Mouse (Mus musculus) lung, embryonic 15.5 days (tissue): ENCODE data around the gene Arhgap20. TPM values are rescaled to one million over a fixed set of nuclear protein-coding genes. Genes with fewer than 3 reads are reported as not detected.
A peak's percentile ranks its signal among the peaks of the same experiment; 100 is the strongest.

Source experiments
- ATAC-seq: fragments of 200-750 bp; cut with Nextera tagmentation; 2 replicates; pipeline ENCODE4 v1.8.0; 2017; ENCODE audit warnings: moderate number of reproducible peaks, borderline replicate concordance; ENCODE audit not compliant: low FRiP score, low TSS enrichment; ENCODE audit errors: extremely low read depth
- H3K27ac ChIP-seq: fragments of 300-500 bp; sonication (generic); 2 replicates; pipeline ENCODE4 v1.5.1; 2015; ENCODE audit warnings: moderate library complexity, mild to moderate bottlenecking, inconsistent platforms
- H3K27me3 ChIP-seq: fragments of 300-500 bp; sonication (generic); 2 replicates; pipeline ENCODE4 v1.6.1; 2015; ENCODE audit warnings: inconsistent platforms
- H3K36me3 ChIP-seq: fragments of 300-500 bp; sonication (generic); 2 replicates; pipeline ENCODE4 v1.6.1; 2015; ENCODE audit warnings: inconsistent platforms
- H3K4me1 ChIP-seq: fragments of 300-500 bp; sonication (generic); 2 replicates; pipeline ENCODE4 v1.6.1; 2015; ENCODE audit warnings: inconsistent platforms
- H3K4me2 ChIP-seq: fragments of 300-500 bp; sonication (generic); 2 replicates; pipeline ENCODE4 v1.6.1; 2015; ENCODE audit warnings: inconsistent platforms, mild to moderate bottlenecking, moderate library complexity
- H3K4me3 ChIP-seq: fragments of 300-500 bp; sonication (generic); 2 replicates; pipeline ENCODE4 v1.5.1; 2015; ENCODE audit warnings: mild to moderate bottlenecking, inconsistent platforms
- H3K9ac ChIP-seq: fragments of 300-500 bp; sonication (generic); 2 replicates; pipeline ENCODE4 v1.6.1; 2015; ENCODE audit warnings: inconsistent platforms
- H3K9me3 ChIP-seq: fragments of 300-500 bp; sonication (generic); 2 replicates; pipeline ENCODE4 v1.6.1; 2016; ENCODE audit warnings: inconsistent platforms
- WGBS: fragments of 180-500 bp; shearing (Covaris S2); methylation state at CpG from one replicate; pipeline ENCODE4 v1.1.7; 2015; 5-methylcytosine and 5-hydroxymethylcytosine counted together
- polyA plus RNA-seq: library from polyadenylated mRNA; unstranded; fragments of >200 nt; fragmentation: Nextera tagmentation; extraction: Ambion mirVana; gene quantifications from 2 replicates; pipeline ENCODE4 v1.2.1, GENCODE M21; 2015

The Arhgap20 gene
- polyA plus RNA-seq, 1 experiment from 2014 or later = 11.0 TPM

DNA sequence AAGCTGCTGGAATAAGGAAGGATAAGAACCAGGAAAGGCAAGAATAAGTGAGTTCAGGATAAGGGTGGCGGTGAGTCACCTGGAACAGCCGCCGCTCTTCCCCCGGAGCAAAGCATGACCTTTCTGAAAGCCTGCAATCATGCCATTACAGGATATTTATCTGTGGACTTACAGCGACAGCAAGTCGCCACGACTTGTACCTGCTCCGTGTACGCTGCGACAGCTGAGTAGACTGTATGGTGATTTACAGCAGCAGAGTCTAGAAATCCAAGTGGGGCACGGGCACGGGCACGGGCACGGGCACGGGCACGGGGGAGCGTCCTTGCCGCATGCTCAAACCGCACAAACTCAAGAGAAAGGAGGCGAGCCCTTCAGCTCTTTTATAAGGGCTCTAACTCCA, 110.4 kb downstream of the Arhgap20 start:
- Histone ChIP-seq H3K27me3 (no peaks in the 10 kb centered on the region), H3K36me3 (no peaks in the 10 kb centered on the region), H3K9me3 (no peaks in the 10 kb centered on the region), H3K4me1 (no peaks in the 10 kb centered on the region), H3K4me2 (no peak overlapping the region; the same call in 1 of the 2 replicates), H3K4me3 (0 out of 2 replicates have a peak overlapping the region, but pooled peaks have one; percentile 7), H3K27ac (no peak overlapping the region), H3K9ac (no peak overlapping the region)
- 77% methylated on average over 20 of the region's 20 CpGs for WGBS
- no peak for ATAC-seq

DNA sequence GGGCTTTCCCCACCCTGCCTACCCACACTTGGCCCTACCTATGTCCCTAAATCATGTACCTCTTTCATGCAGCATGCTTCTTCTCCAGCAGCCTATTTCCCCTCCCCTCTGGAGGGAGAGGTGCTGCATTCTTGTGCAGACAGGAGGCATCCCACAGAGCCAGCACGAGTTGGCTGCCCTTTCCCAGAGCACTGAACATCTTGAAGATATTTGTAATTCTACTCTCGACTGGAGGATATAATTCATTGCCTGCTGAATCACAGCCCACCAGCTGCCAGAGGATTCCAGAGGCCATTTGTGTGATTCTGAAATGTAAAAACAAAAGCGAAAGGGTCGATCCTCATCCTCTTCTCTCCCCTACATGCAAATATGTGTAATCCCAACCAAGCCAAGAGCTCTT, 116.2 kb downstream of the Arhgap20 start:
- H3K4me2 ChIP-seq = no peak overlapping the region
- H3K9me3 ChIP-seq = no peaks in the 10 kb centered on the region
- ATAC-seq = no peak
- H3K27me3 ChIP-seq = no peaks in the 10 kb centered on the region
- H3K36me3 ChIP-seq = no peaks in the 10 kb centered on the region
- peaks cover 6% of the 10 kb centered on the region; the same call in 1 of the 2 replicates for H3K4me1 ChIP-seq
- no peak overlapping the region for H3K4me3 ChIP-seq
- no peak overlapping the region for H3K27ac ChIP-seq
- 24% methylated on average over 4 of the region's 4 CpGs for WGBS
- no peak overlapping the region for H3K9ac ChIP-seq

DNA sequence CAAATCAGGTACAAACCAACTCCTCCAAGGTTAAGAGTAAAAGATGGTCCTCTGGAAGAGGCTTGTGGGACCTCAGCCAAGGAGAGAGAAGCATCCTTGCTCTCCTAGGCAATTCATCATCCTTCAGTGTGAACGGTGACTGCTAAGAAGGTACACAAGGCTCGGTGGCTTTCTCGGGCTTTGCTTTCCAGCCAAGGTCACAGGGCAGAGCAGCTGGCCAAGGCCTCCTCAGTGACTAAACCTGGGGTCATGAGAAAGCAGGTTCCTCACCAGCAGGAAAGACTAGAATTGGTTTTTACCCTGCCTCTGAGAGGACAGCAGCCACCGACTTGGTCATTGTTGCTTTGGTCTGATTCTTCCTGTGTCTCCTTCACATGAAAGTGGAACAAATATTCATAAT, 116.7 kb downstream of the Arhgap20 start:
- Histone ChIP-seq H3K27ac (no peak overlapping the region), H3K4me1 (peaks cover 6% of the 10 kb centered on the region; the same call in 1 of the 2 replicates), H3K4me2 (no peak overlapping the region), H3K4me3 (no peak overlapping the region), H3K9me3 (no peaks in the 10 kb centered on the region), H3K9ac (no peak overlapping the region), H3K36me3 (no peaks in the 10 kb centered on the region), H3K27me3 (no peaks in the 10 kb centered on the region)
- 41% methylated on average over 4 of the region's 4 CpGs for WGBS
- ATAC-seq = no peak

DNA sequence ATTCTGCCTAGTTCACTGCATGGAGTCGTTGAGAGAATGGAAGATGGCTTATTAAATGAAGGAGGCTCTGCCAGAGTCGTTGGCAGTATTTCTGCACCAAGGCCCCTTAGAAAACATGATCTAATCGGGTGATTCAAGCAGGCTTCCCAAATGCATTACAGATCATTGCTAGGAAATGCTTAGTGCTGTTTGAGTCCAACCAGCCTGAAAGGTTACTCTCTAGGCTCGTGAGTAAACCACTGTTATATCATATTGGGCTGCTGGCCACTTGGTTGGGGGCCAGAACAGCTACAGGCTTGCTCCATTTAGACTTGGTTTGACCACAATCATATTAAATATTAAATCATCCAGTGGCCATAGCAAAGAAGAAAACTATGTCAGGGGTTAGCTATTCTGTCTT, 118.2 kb downstream of the Arhgap20 start:
- Histone ChIP-seq H3K4me1 (peaks cover 6% of the 10 kb centered on the region; the same call in 1 of the 2 replicates), H3K27me3 (no peaks in the 10 kb centered on the region), H3K4me3 (no peak overlapping the region), H3K36me3 (no peaks in the 10 kb centered on the region), H3K9me3 (no peaks in the 10 kb centered on the region), H3K4me2 (no peak overlapping the region), H3K9ac (no peak overlapping the region), H3K27ac (no peak overlapping the region)
- no peak for ATAC-seq
- 64% methylated on average over 4 of the region's 4 CpGs for WGBS

DNA sequence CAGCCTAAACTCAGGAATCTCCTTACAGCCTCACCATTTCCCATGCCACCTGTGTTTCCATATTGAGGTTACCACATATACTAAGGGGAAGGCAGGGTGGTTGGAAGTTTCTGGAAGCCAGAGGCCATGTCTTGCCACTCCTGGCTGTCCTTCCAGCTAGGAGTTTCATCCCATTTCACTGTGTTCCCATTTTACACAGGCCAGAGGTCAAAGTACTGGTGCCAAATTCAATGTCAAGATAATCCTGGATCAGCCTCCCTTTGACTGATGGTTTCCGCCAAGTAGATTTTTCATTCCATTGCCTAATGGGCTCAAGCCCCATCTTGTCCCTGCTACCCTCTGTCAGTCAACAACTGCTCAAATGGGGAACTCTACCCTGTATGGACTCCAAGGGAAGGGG, 127.8 kb downstream of the Arhgap20 start:
- no peak for ATAC-seq
- no peak overlapping the region for H3K9ac ChIP-seq
- no peaks in the 10 kb centered on the region for H3K36me3 ChIP-seq
- WGBS = 97% methylated on average over 1 of the region's 1 CpGs
- no peaks in the 10 kb centered on the region for H3K27me3 ChIP-seq
- H3K27ac ChIP-seq = no peak overlapping the region
- H3K4me1 ChIP-seq = no peaks in the 10 kb centered on the region
- H3K9me3 ChIP-seq = no peaks in the 10 kb centered on the region
- H3K4me2 ChIP-seq = no peak overlapping the region
- no peak overlapping the region for H3K4me3 ChIP-seq

Other genes starting within 250 kb of the Arhgap20 start
- gene Fdx1, start 198.2 kb downstream of the Arhgap20 start, polyA plus RNA-seq = 103 and 109 TPM in 2 replicates